Mouse (Mus musculus) liver, embryonic 14.5 days (tissue): Measurements from ENCODE around the gene Cc2d2a. TPM values are rescaled to one million over a fixed set of nuclear protein-coding genes. Genes with fewer than 3 reads are reported as not detected.
A peak's percentile ranks its signal among the peaks of the same experiment; 100 is the strongest.

Source experiments
- ATAC-seq: fragments of 200-750 bp; cut with Nextera tagmentation; 2 replicates; pipeline ENCODE4 v1.8.0; 2017; ENCODE audit warnings: moderate number of reproducible peaks, mild to moderate bottlenecking, moderate library complexity; ENCODE audit not compliant: insufficient read depth
- DNase-seq, 3 experiments: peaks; one replicate each; pipeline ENCODE4 v3.0.0-alpha.2; 2012 to 2013; ENCODE audit warnings: low read depth in 3 of 3, low spot score in 3 of 3
- H3K27ac ChIP-seq: fragments of 300-500 bp; sonication (generic); 2 replicates; pipeline ENCODE4 v1.5.1; 2014; ENCODE audit warnings: moderate library complexity, mild to moderate bottlenecking, control low read depth, inconsistent platforms
- H3K27me3 ChIP-seq: fragments of 300-500 bp; sonication (generic); 2 replicates; pipeline ENCODE4 v1.6.1; 2014; ENCODE audit warnings: mild to moderate bottlenecking, low read length, moderate library complexity; ENCODE audit not compliant: control insufficient read depth, insufficient read depth
- H3K36me3 ChIP-seq: fragments of 300-500 bp; sonication (generic); replicated peaks from 2 replicates; pipeline ENCODE4 v1.6.1; 2014; ENCODE audit warnings: low read depth; ENCODE audit not compliant: control insufficient read depth, insufficient read depth
- H3K4me1 ChIP-seq, 2 experiments: fragments of 200-500 bp in 1 of 2; fragments of 300-500 bp in 1 of 2; sonication (generic) in 1 of 2; replicated peaks; 2 replicates each; pipeline ENCODE4 v1.6.1; 2012 to 2014; ENCODE audit warnings: antibody characterized with exemption in 1 of 2, inconsistent platforms in 1 of 2, low read length in 1 of 2; ENCODE audit not compliant: control insufficient read depth in 2 of 2, insufficient read depth in 2 of 2
- H3K4me2 ChIP-seq: fragments of 300-500 bp; sonication (generic); 2 replicates; pipeline ENCODE4 v1.6.1; 2014; ENCODE audit warnings: low read depth, mild to moderate bottlenecking, control low read depth, moderate library complexity
- H3K4me3 ChIP-seq, 2 experiments: fragments of 200-500 bp in 1 of 2; fragments of 300-500 bp in 1 of 2; sonication (generic) in 1 of 2; 2 replicates each; pipeline ENCODE4 v1.5.1; 2012 to 2014; ENCODE audit warnings: low read depth in 2 of 2, low read length in 2 of 2, mild to moderate bottlenecking in 2 of 2, control low read depth in 1 of 2, inconsistent platforms in 1 of 2, moderate library complexity in 1 of 2; ENCODE audit not compliant: insufficient read depth in 1 of 2
- H3K9ac ChIP-seq: fragments of 300-500 bp; sonication (generic); replicated peaks from 2 replicates; pipeline ENCODE4 v1.6.1; 2014; ENCODE audit warnings: mild to moderate bottlenecking, control low read depth, moderate library complexity
- H3K9me3 ChIP-seq: fragments of 300-500 bp; sonication (generic); 2 replicates; pipeline ENCODE4 v1.6.1; 2016; ENCODE audit warnings: low read length, mixed read lengths; ENCODE audit not compliant: control insufficient read depth
- CTCF ChIP-seq: IDR thresholded peaks from 2 replicates; pipeline ENCODE4 v1.5.1; 2016; ENCODE audit warnings: antibody characterized with exemption, low read depth, control low read depth
- EP300 ChIP-seq: IDR thresholded peaks from 2 replicates; pipeline ENCODE4 v1.6.1; 2016; ENCODE audit warnings: antibody characterized with exemption, low read depth
- WGBS: fragments of 180-500 bp; shearing (Covaris S2); extraction: QIAGEN DNeasy Blood & Tissue Kit; methylation state at CpG from one replicate; pipeline ENCODE4 v1.1.7; 2014; ENCODE audit not compliant: insufficient replicate concordance; 5-methylcytosine and 5-hydroxymethylcytosine counted together
- polyA plus RNA-seq, 2 experiments: library from polyadenylated mRNA; depleted of rRNA in 1 of 2; stranded (reverse) in 1 of 2; unstranded in 1 of 2; fragments of >200 nt; fragmentation: Nextera tagmentation in 1 of 2; extraction: Ambion mirVana in 1 of 2; gene quantifications; 2 replicates each; pipeline versions ENCODE4 v1.2.1 to v1.2.3; 2012 to 2014

Cc2d2a gene
- polyA plus RNA-seq, 2 experiments: 0.75 to 1.4 TPM

DNA sequence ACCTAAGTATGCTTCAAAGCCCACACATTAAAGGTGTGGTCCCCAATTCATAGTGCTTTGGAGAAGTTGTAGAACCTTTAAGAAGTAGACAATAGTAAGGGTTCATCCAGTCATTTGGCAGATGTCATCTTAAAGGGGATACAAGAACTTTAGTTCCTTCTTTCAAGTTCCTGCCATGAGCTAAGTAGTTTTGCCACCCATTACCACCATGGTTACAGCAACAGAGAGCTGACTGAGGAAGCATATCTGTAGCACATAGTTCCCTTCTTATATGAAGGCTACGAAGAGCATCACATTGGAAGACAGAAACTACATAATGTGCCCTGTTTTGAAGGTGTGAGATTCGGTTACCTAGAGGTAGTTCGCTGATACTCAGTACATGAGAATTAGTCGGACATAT lies 124.5 kb downstream of the Cc2d2a start:
- ATAC-seq: no peak
- no peaks in the 10 kb centered on the region for H3K9me3 ChIP-seq
- H3K27ac ChIP-seq: no peak overlapping the region
- 73% methylated on average over 4 of the region's 4 CpGs for WGBS
- no peak for TF ChIP-seq EP300
- no peak for TF ChIP-seq CTCF
- no peaks in the 10 kb centered on the region for H3K27me3 ChIP-seq
- H3K36me3 ChIP-seq: no peaks in the 10 kb centered on the region
- no peak overlapping the region for H3K9ac ChIP-seq
- H3K4me1 ChIP-seq: peaks cover 0 to 5% of the 10 kb centered on the region in 2 experiments; a peak in 2 of 4 replicates
- no peak for DNase-seq
- no peak overlapping the region for H3K4me2 ChIP-seq
- H3K4me3 ChIP-seq: no peak overlapping the region

DNA sequence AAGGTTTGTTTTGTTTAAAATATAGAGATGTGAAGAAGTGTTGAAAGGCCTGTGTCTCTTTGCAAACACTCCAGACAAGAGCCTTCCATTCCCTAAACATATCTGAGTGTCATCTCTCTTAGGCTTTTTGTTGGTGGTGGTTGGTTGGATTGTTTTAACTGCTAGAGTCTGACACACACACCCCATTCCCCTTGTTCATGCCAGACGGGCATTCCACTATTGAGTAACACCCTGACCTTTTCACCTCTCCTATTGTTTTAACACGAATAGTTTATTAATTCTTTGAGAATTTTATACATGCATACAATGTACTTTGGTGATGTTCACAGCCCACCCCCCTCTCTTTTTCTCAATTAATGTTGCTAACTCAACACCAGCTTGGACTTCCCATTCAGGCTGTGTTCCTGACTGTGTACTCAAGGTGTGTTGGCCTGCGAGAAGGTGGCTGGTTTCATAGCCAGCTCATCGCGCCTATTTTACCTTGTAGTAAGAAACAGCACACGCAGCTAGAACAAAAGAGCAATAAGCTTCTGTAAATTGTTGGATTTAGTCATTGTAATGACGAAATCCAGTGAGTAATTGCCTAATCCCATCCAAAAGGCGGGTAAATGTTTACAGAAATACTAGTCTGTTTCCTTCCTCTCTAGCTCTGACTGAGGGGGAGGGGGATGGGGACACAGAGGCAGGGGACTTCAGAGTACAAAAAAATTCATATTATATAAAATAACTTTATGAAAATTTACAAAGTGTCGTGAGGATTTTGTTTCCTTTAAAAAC lies 126.0 kb downstream of the Cc2d2a start:
- ATAC-seq (0 out of 2 replicates have a peak, but pooled peaks have one; percentile 39), DNase-seq (no peak)
- Histone ChIP-seq H3K27ac (no peak overlapping the region), H3K36me3 (no peaks in the 10 kb centered on the region), H3K9me3 (no peaks in the 10 kb centered on the region), H3K4me3 (no peak overlapping the region), H3K9ac (no peak overlapping the region), H3K4me1 (peaks cover 0 to 4% of the 10 kb centered on the region in 2 experiments; a peak in 1 of 4 replicates), H3K4me2 (no peak overlapping the region), H3K27me3 (no peaks in the 10 kb centered on the region)
- no peak for TF ChIP-seq CTCF
- no peak for TF ChIP-seq EP300
- WGBS: 51% methylated on average over 9 of the region's 9 CpGs

Other genes starting within 250 kb of the Cc2d2a start
- 0.12 and 0.37 TPM in 2 replicates for gene C1qtnf7, start 146.8 kb upstream of the Cc2d2a start, polyA plus RNA-seq (2012; rRNA removed)
- 0.53 and 0.69 TPM in 2 replicates for gene C1qtnf7, start 146.8 kb upstream of the Cc2d2a start, polyA plus RNA-seq (2014; fragmentation: Nextera tagmentation; extraction: Ambion mirVana)
- gene Bst1, start 156.5 kb downstream of the Cc2d2a start, polyA plus RNA-seq (2012; rRNA removed): 0.18 and 0.19 TPM in 2 replicates
- 0.52 and 0.69 TPM in 2 replicates for gene Bst1, start 156.5 kb downstream of the Cc2d2a start, polyA plus RNA-seq (2014; fragmentation: Nextera tagmentation; extraction: Ambion mirVana)
- gene Fbxl5, start 159.3 kb downstream of the Cc2d2a start, polyA plus RNA-seq (2012; rRNA removed): 9.0 and 10.3 TPM in 2 replicates
- 21.5 and 22.6 TPM in 2 replicates for gene Fbxl5, start 159.3 kb downstream of the Cc2d2a start, polyA plus RNA-seq (2014; fragmentation: Nextera tagmentation; extraction: Ambion mirVana)
- 5.2 TPM in 2 replicates for gene Cd38, start 206.2 kb downstream of the Cc2d2a start, polyA plus RNA-seq (2012; rRNA removed)
- gene Cd38, start 206.2 kb downstream of the Cc2d2a start, polyA plus RNA-seq (2014; fragmentation: Nextera tagmentation; extraction: Ambion mirVana): 9.3 and 10.6 TPM in 2 replicates